ENCODE assay signal across 13 mouse cellular contexts in genomic region chr2:91377038-91377437, GRCm38 (mm10).
DNase-seq lines count a peak whose midpoint lies in the region; ATAC-seq and TF ChIP-seq lines count a peak whose summit lies in the region.
"Had no signal": no experiment of that assay in that cellular context is flagged by ENCODE, and none has a peak within 500 bp of the region (broad histone marks: within the 10 kb centered on the region; RNA-seq: fewer than 3 reads in every experiment).

No protein-coding gene starts in this region.

- no peak for DNase-seq in hindbrain, postnatal 0 days (ENCODE audit: low spot score)
- peak; percentile 83 for DNase-seq in midbrain, embryonic 11.5 days (ENCODE audit: low spot score, missing footprints)
- DNase-seq in embryonic facial prominence, embryonic 11.5 days (ENCODE audit: low spot score) = peak; percentile 68
- DNase-seq in midbrain, embryonic 14.5 days = peak; percentile 19
- no peak for DNase-seq in cerebellum, adult 9-11 months
- DNase-seq: cerebellum, adult 8-10 months; heart, adult 11 months; heart, postnatal 10 days; lung, postnatal 4 days had no signal

- no peak for TF ChIP-seq CTCF in hindbrain, postnatal 0 days (IDR thresholded peaks at IDR 0.05; ENCODE audit: low read depth)

- no peak overlapping the region for H3K4me2 ChIP-seq in hindbrain, embryonic 15.5 days
- H3K4me2 ChIP-seq in hindbrain, postnatal 0 days (ENCODE audit: low read depth, low read length) = no peak overlapping the region
- no peak overlapping the region for H3K4me2 ChIP-seq in midbrain, embryonic 11.5 days
- no peak overlapping the region for H3K4me2 ChIP-seq in midbrain, embryonic 15.5 days
- no peak overlapping the region for H3K4me2 ChIP-seq in embryonic facial prominence, embryonic 11.5 days (ENCODE audit: low read depth, low read length)
- no peak overlapping the region for H3K4me2 ChIP-seq in midbrain, embryonic 14.5 days (ENCODE audit: low read length)

- no peaks in the 10 kb centered on the region for H3K36me3 ChIP-seq in hindbrain, embryonic 15.5 days
- H3K36me3 ChIP-seq in hindbrain, postnatal 0 days (ENCODE audit: insufficient read depth, low read length) = no peaks in the 10 kb centered on the region
- H3K36me3 ChIP-seq in midbrain, embryonic 11.5 days (ENCODE audit: control insufficient read depth, insufficient read depth, low read length) = no peaks in the 10 kb centered on the region
- H3K36me3 ChIP-seq in midbrain, embryonic 15.5 days (replicated peaks) = no peaks in the 10 kb centered on the region
- no peaks in the 10 kb centered on the region for H3K36me3 ChIP-seq in embryonic facial prominence, embryonic 11.5 days (replicated peaks; ENCODE audit: control insufficient read depth, insufficient read depth, low read depth, low read length)
- H3K36me3 ChIP-seq in midbrain, embryonic 14.5 days (ENCODE audit: control insufficient read depth, insufficient read depth, low read length) = peaks cover 5% of the 10 kb centered on the region

- H3K9me3 ChIP-seq in hindbrain, embryonic 15.5 days = no peaks in the 10 kb centered on the region
- no peaks in the 10 kb centered on the region for H3K9me3 ChIP-seq in hindbrain, postnatal 0 days (ENCODE audit: low read length)
- H3K9me3 ChIP-seq in midbrain, embryonic 11.5 days (ENCODE audit: control insufficient read depth, low read length) = no peaks in the 10 kb centered on the region
- no peaks in the 10 kb centered on the region for H3K9me3 ChIP-seq in midbrain, embryonic 15.5 days
- no peaks in the 10 kb centered on the region for H3K9me3 ChIP-seq in embryonic facial prominence, embryonic 11.5 days (replicated peaks; ENCODE audit: control insufficient read depth, low read length)
- no peaks in the 10 kb centered on the region for H3K9me3 ChIP-seq in midbrain, embryonic 14.5 days (ENCODE audit: control insufficient read depth, low read length)

- 42% methylated on average over 7 of the region's 7 CpGs for WGBS in hindbrain, embryonic 15.5 days
- 38% methylated on average over 7 of the region's 7 CpGs for WGBS in hindbrain, postnatal 0 days
- 33% methylated on average over 7 of the region's 7 CpGs for WGBS in midbrain, embryonic 11.5 days
- WGBS in midbrain, embryonic 15.5 days = 20% methylated on average over 7 of the region's 7 CpGs
- WGBS in embryonic facial prominence, embryonic 11.5 days = 21% methylated on average over 7 of the region's 7 CpGs
- WGBS in midbrain, embryonic 14.5 days = 28% methylated on average over 7 of the region's 7 CpGs

- peaks cover 5% of the 10 kb centered on the region; the same call in 1 of the 2 replicates for H3K4me1 ChIP-seq in hindbrain, embryonic 15.5 days (replicated peaks)
- no peaks in the 10 kb centered on the region for H3K4me1 ChIP-seq in hindbrain, postnatal 0 days (ENCODE audit: insufficient read depth, low read length)
- H3K4me1 ChIP-seq in midbrain, embryonic 11.5 days (ENCODE audit: control insufficient read depth, insufficient read depth, low read length) = peaks cover 9% of the 10 kb centered on the region
- peaks cover 4% of the 10 kb centered on the region; the same call in 1 of the 2 replicates for H3K4me1 ChIP-seq in midbrain, embryonic 15.5 days
- H3K4me1 ChIP-seq in embryonic facial prominence, embryonic 11.5 days (ENCODE audit: control insufficient read depth, insufficient read depth, low read length) = no peaks in the 10 kb centered on the region
- no peaks in the 10 kb centered on the region for H3K4me1 ChIP-seq in midbrain, embryonic 14.5 days (ENCODE audit: control insufficient read depth, insufficient read depth, low read length)

- H3K27me3 ChIP-seq in hindbrain, embryonic 15.5 days = no peaks in the 10 kb centered on the region
- H3K27me3 ChIP-seq in hindbrain, postnatal 0 days (ENCODE audit: insufficient read depth, low read length) = no peaks in the 10 kb centered on the region
- no peaks in the 10 kb centered on the region for H3K27me3 ChIP-seq in midbrain, embryonic 11.5 days (ENCODE audit: control insufficient read depth, insufficient read depth, low read length)
- no peaks in the 10 kb centered on the region for H3K27me3 ChIP-seq in midbrain, embryonic 15.5 days (replicated peaks)
- H3K27me3 ChIP-seq in embryonic facial prominence, embryonic 11.5 days (ENCODE audit: control insufficient read depth, insufficient read depth, low read length) = no peaks in the 10 kb centered on the region
- no peaks in the 10 kb centered on the region for H3K27me3 ChIP-seq in midbrain, embryonic 14.5 days (ENCODE audit: control insufficient read depth, insufficient read depth, low read length)

- H3K4me3 ChIP-seq in hindbrain, embryonic 15.5 days = no peak overlapping the region
- no peak overlapping the region for H3K4me3 ChIP-seq in hindbrain, postnatal 0 days (ENCODE audit: low read length)
- H3K4me3 ChIP-seq in midbrain, embryonic 11.5 days (ENCODE audit: low read depth, low read length) = no peak overlapping the region
- H3K4me3 ChIP-seq in midbrain, embryonic 15.5 days = no peak overlapping the region
- H3K4me3 ChIP-seq in embryonic facial prominence, embryonic 11.5 days (ENCODE audit: low read depth, low read length) = no peak overlapping the region
- H3K4me3 ChIP-seq in midbrain, embryonic 14.5 days (replicated peaks; ENCODE audit: low read depth, low read length) = no peak overlapping the region

- H3K27ac ChIP-seq in hindbrain, embryonic 15.5 days (replicated peaks) = 0 out of 2 replicates have a peak overlapping the region, but pooled peaks have one; percentile 4
- no peak overlapping the region for H3K27ac ChIP-seq in hindbrain, postnatal 0 days
- 0 out of 2 replicates have a peak overlapping the region, but pooled peaks have one; percentile 48 for H3K27ac ChIP-seq in midbrain, embryonic 11.5 days (ENCODE audit: low read depth, low read length)
- no peak overlapping the region for H3K27ac ChIP-seq in midbrain, embryonic 15.5 days
- no peak overlapping the region for H3K27ac ChIP-seq in embryonic facial prominence, embryonic 11.5 days (replicated peaks; ENCODE audit: low read depth, low read length)
- no peak overlapping the region for H3K27ac ChIP-seq in midbrain, embryonic 14.5 days (replicated peaks; ENCODE audit: low read depth, low read length)
- H3K27ac ChIP-seq: liver, embryonic 14.5 days had no signal

- ATAC-seq in hindbrain, embryonic 15.5 days (ENCODE audit: low FRiP score, low read depth) = no peak
- ATAC-seq in hindbrain, postnatal 0 days = no peak
- no peak for ATAC-seq in midbrain, embryonic 11.5 days (ENCODE audit: low FRiP score)
- ATAC-seq in midbrain, embryonic 15.5 days (replicated peaks) = no peak
- no peak for ATAC-seq in embryonic facial prominence, embryonic 11.5 days (replicated peaks; ENCODE audit: insufficient number of reproducible peaks, low FRiP score, low TSS enrichment, low read depth)
- ATAC-seq in midbrain, embryonic 14.5 days (ENCODE audit: low FRiP score, low TSS enrichment) = no peak
- no peak for ATAC-seq in granulocyte monocyte progenitor cell, adult 5-6 weeks (replicated peaks; ENCODE audit: poor library complexity, severe bottlenecking)

- no peak overlapping the region for H3K9ac ChIP-seq in hindbrain, embryonic 15.5 days
- no peak overlapping the region for H3K9ac ChIP-seq in hindbrain, postnatal 0 days (replicated peaks; ENCODE audit: low read length)
- H3K9ac ChIP-seq in midbrain, embryonic 11.5 days (ENCODE audit: low read length) = peak overlapping the region; percentile 1; the same call in 1 of the 2 replicates
- no peak overlapping the region for H3K9ac ChIP-seq in midbrain, embryonic 15.5 days
- H3K9ac ChIP-seq in embryonic facial prominence, embryonic 11.5 days (replicated peaks; ENCODE audit: low read length) = no peak overlapping the region
- no peak overlapping the region for H3K9ac ChIP-seq in midbrain, embryonic 14.5 days (replicated peaks; ENCODE audit: low read length)
- H3K9ac ChIP-seq: liver, embryonic 14.5 days had no signal

Comparison
In these comparisons a context has a peak if more than half of its experiments do, and no peak if none do; other contexts are left out.
1. H3K27ac ChIP-seq: peak in hindbrain, embryonic 15.5 days (single experiment) and midbrain, embryonic 11.5 days (single experiment); none in hindbrain, postnatal 0 days (single experiment), midbrain, embryonic 15.5 days (single experiment), embryonic facial prominence, embryonic 11.5 days (single experiment) and midbrain, embryonic 14.5 days (single experiment).
2. DNase-seq: peak in midbrain, embryonic 11.5 days (single experiment), embryonic facial prominence, embryonic 11.5 days (single experiment) and midbrain, embryonic 14.5 days (single experiment); none in hindbrain, postnatal 0 days (single experiment) and cerebellum, adult 9-11 months (single experiment).